Mouse (Mus musculus): ENCODE results near the gene Efna2. TPM values are rescaled to one million over a fixed set of nuclear protein-coding genes. Genes with fewer than 3 reads are reported as not detected.

The Efna2 gene
- polyA plus RNA-seq, 1 experiment from 2014 or later = 17.3 TPM

GRCm38 (mm10) chr10:80151211-80152034 lies 27.9 kb upstream of the Efna2 start:
- H3K9me3 ChIP-seq = no peaks in the 10 kb centered on the region
- H3K4me3 ChIP-seq = peak overlapping the region; percentile 81
- under 1% methylated on average over 26 of the region's 26 CpGs for WGBS
- H3K27ac ChIP-seq = peak overlapping the region; percentile 96
- peaks cover 42% of the 10 kb centered on the region for H3K36me3 ChIP-seq
- ATAC-seq (ENCODE audit: borderline replicate concordance, extremely low read depth, low FRiP score, low TSS enrichment) = no peak
- H3K27me3 ChIP-seq = no peaks in the 10 kb centered on the region
- peak overlapping the region; percentile 89 for H3K4me2 ChIP-seq
- H3K4me1 ChIP-seq = peaks cover 63% of the 10 kb centered on the region
- H3K9ac ChIP-seq = peak overlapping the region; percentile 98

- peak overlapping the region; percentile 89 for H3K4me2 ChIP-seq
- H3K9me3 ChIP-seq = no peaks in the 10 kb centered on the region
- H3K27me3 ChIP-seq = no peaks in the 10 kb centered on the region
- peak overlapping the region; percentile 81 for H3K4me3 ChIP-seq
- H3K36me3 ChIP-seq = peaks cover 50% of the 10 kb centered on the region
- H3K4me1 ChIP-seq = peaks cover 63% of the 10 kb centered on the region
- peak overlapping the region; percentile 96 for H3K27ac ChIP-seq
- ATAC-seq (ENCODE audit: borderline replicate concordance, extremely low read depth, low FRiP score, low TSS enrichment) = no peak
- 2% methylated on average over 15 of the region's 15 CpGs for WGBS
- H3K9ac ChIP-seq = peak overlapping the region; percentile 98
Observed at GRCm38 (mm10) chr10:80152071-80152872, 27.0 kb upstream of the Efna2 start.

- peak overlapping the region; percentile 81 for H3K4me3 ChIP-seq
- ATAC-seq (ENCODE audit: borderline replicate concordance, extremely low read depth, low FRiP score, low TSS enrichment) = no peak
- H3K9me3 ChIP-seq = no peaks in the 10 kb centered on the region
- peaks cover 63% of the 10 kb centered on the region for H3K4me1 ChIP-seq
- H3K4me2 ChIP-seq = peak overlapping the region; percentile 89
- peak overlapping the region; percentile 98 for H3K9ac ChIP-seq
- H3K27ac ChIP-seq = peak overlapping the region; percentile 96
- WGBS = 20% methylated on average over 3 of the region's 3 CpGs
- no peaks in the 10 kb centered on the region for H3K27me3 ChIP-seq
- H3K36me3 ChIP-seq = peaks cover 55% of the 10 kb centered on the region
Observed at GRCm38 (mm10) chr10:80152873-80153260, 26.4 kb upstream of the Efna2 start.

DNA sequence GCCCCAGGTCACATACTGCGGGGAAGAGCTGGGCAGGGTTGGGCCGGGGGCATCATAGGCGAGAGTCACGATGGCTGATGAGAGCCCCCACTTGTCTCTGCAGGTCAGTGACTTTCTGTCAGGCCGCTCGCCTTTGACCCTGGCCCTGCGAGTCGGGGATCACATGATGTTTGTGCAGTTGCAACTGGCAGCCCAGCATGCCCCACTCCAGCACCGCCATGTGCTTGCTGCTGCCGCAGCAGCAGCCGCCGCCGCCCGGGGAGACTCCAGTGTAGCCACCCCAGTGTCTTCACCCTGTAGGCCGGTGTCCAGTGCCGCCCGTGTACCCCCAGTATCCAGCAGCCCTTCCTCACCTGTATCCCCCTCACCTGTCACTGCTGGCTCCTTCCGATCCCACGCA lies 25.6 kb upstream of the Efna2 start:
- peaks cover 70% of the 10 kb centered on the region for H3K4me1 ChIP-seq
- 68% methylated on average over 19 of the region's 19 CpGs for WGBS
- H3K4me3 ChIP-seq = peak overlapping the region; percentile 9; the same call in 1 of the 2 replicates
- peak overlapping the region; percentile 89 for H3K4me2 ChIP-seq
- no peak for ATAC-seq (ENCODE audit: borderline replicate concordance, extremely low read depth, low FRiP score, low TSS enrichment)
- no peaks in the 10 kb centered on the region for H3K9me3 ChIP-seq
- H3K36me3 ChIP-seq = peaks cover 55% of the 10 kb centered on the region
- H3K27ac ChIP-seq = peak overlapping the region; percentile 96
- H3K9ac ChIP-seq = no peak overlapping the region
- H3K27me3 ChIP-seq = no peaks in the 10 kb centered on the region

DNA sequence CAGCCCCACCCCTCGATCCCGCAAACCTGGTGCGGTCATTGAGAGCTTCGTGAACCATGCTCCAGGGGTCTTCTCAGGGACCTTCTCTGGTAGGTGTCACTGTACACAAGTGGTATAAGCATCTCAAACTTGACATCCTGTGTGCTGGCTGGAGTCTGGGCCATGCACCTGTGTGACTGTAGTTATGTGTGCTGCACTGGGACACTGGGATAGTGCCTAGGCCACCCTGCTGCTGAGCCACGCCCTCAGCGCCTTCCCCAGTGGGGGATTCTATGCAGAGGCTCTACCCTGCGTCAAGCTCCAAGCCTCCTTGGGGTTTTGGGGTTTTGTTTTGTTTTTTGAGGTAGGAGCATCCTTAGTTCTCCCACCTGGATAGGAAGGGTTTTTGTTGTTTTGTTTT lies 24.9 kb upstream of the Efna2 start:
- Histone ChIP-seq H3K4me2 (no peak overlapping the region), H3K4me1 (peaks cover 76% of the 10 kb centered on the region), H3K4me3 (no peak overlapping the region), H3K27ac (0 out of 2 replicates have a peak overlapping the region, but pooled peaks have one; percentile 1), H3K36me3 (peaks cover 55% of the 10 kb centered on the region), H3K9ac (no peak overlapping the region), H3K9me3 (no peaks in the 10 kb centered on the region), H3K27me3 (no peaks in the 10 kb centered on the region)
- WGBS = 87% methylated on average over 7 of the region's 7 CpGs
- no peak for ATAC-seq (ENCODE audit: borderline replicate concordance, extremely low read depth, low FRiP score, low TSS enrichment)

DNA sequence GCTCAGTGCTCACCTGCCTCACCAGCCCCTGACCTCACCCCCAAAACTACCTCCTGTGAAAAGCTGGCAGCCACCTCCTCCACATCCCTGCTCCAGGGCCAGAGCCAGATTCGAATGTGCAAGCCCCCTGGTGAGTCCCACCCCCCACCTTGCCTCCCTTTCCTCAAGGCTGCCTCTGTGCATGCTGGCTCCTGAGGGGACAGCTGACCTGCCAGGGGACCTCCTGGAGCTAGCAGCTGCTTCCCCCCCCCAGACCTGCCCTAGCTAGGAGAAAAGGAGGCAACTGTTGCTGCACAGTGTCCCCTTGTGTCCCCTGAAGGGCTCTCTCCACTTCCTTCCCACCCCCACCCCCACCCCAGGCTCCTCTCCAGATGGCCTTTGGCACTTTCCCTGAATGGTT lies 24.0 kb upstream of the Efna2 start:
- WGBS = 45% methylated on average over 1 of the region's 1 CpGs

DNA sequence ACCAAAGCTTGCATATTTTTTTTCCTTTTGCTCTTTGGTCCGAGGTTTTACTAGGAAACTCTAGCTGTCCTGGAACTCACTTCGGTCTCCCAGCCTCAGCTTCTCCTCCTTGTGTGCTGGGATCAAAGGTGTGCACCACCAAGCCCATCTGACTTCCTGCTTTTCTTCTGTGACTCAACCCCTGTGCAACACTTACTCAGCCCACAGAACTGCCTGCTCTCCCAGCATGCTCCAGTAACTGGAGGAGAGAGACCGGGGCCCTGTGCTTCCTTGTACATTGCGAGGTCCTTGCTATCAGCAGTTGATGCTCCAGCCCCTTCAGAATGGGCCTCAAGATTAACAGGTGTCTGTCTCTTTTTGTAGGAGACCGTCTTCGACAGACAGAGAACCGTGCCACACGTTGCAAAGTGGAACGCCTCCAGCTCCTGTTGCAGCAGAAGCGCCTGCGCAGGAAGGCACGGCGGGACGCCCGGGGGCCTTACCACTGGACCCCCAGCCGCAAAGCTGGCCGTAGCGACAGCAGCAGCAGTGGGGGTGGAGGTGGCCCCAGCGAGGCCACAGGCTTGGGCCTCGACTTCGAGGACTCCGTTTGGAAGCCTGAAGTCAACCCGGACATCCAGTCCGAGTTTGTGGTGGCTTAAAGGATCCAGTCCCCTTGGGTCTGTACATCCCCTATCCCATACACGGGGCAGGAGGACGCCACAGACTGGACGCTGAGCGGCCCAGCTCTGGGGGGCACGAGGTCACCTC lies 23.1 kb upstream of the Efna2 start:
- Histone ChIP-seq H3K4me2 (peak overlapping the region; percentile 0; the same call in 1 of the 2 replicates), H3K36me3 (peaks cover 55% of the 10 kb centered on the region), H3K9ac (no peak overlapping the region), H3K9me3 (no peaks in the 10 kb centered on the region), H3K27ac (peak overlapping the region; percentile 99), H3K4me3 (no peak overlapping the region), H3K27me3 (no peaks in the 10 kb centered on the region), H3K4me1 (peaks cover 91% of the 10 kb centered on the region)
- 74% methylated on average over 29 of the region's 29 CpGs for WGBS
- no peak for ATAC-seq (ENCODE audit: borderline replicate concordance, extremely low read depth, low FRiP score, low TSS enrichment)

More for the DNA sequence above, 24.0 kb upstream of the Efna2 start:
- peaks cover 82% of the 10 kb centered on the region for H3K4me1 ChIP-seq
- no peaks in the 10 kb centered on the region for H3K27me3 ChIP-seq
- no peak overlapping the region for H3K9ac ChIP-seq
- no peaks in the 10 kb centered on the region for H3K9me3 ChIP-seq
- no peak overlapping the region for H3K4me3 ChIP-seq
- no peak overlapping the region for H3K27ac ChIP-seq
- ATAC-seq (ENCODE audit: borderline replicate concordance, extremely low read depth, low FRiP score, low TSS enrichment) = no peak
- peaks cover 55% of the 10 kb centered on the region for H3K36me3 ChIP-seq
- no peak overlapping the region for H3K4me2 ChIP-seq

- Histone ChIP-seq H3K4me1 (peaks cover 96% of the 10 kb centered on the region), H3K9me3 (no peaks in the 10 kb centered on the region), H3K36me3 (peaks cover 55% of the 10 kb centered on the region), H3K4me3 (no peak overlapping the region), H3K27me3 (no peaks in the 10 kb centered on the region), H3K4me2 (peak overlapping the region; percentile 0; the same call in 1 of the 2 replicates), H3K9ac (no peak overlapping the region), H3K27ac (peak overlapping the region; percentile 99)
- ATAC-seq (ENCODE audit: borderline replicate concordance, extremely low read depth, low FRiP score, low TSS enrichment) = no peak
- 37% methylated on average over 7 of the region's 7 CpGs for WGBS
Observed at GRCm38 (mm10) chr10:80156752-80157053, 22.6 kb upstream of the Efna2 start.

GRCm38 (mm10) chr10:80157141-80157929 lies 21.9 kb upstream of the Efna2 start:
- 55% methylated on average over 15 of the region's 15 CpGs for WGBS
- no peaks in the 10 kb centered on the region for H3K27me3 ChIP-seq
- peaks cover 54% of the 10 kb centered on the region for H3K36me3 ChIP-seq
- no peak overlapping the region for H3K4me3 ChIP-seq
- H3K9ac ChIP-seq = no peak overlapping the region
- no peaks in the 10 kb centered on the region for H3K9me3 ChIP-seq
- H3K27ac ChIP-seq = peak overlapping the region; percentile 99
- no peak for ATAC-seq (ENCODE audit: borderline replicate concordance, extremely low read depth, low FRiP score, low TSS enrichment)
- H3K4me1 ChIP-seq = peaks cover 96% of the 10 kb centered on the region
- H3K4me2 ChIP-seq = peak overlapping the region; percentile 9; the same call in 1 of the 2 replicates

- ATAC-seq (ENCODE audit: borderline replicate concordance, extremely low read depth, low FRiP score, low TSS enrichment) = no peak
- H3K9ac ChIP-seq = peak overlapping the region; percentile 25
- no peaks in the 10 kb centered on the region for H3K9me3 ChIP-seq
- peaks cover 95% of the 10 kb centered on the region for H3K4me1 ChIP-seq
- WGBS = 9% methylated on average over 18 of the region's 18 CpGs
- peaks cover 43% of the 10 kb centered on the region for H3K36me3 ChIP-seq
- 0 out of 2 replicates have a peak overlapping the region, but pooled peaks have one; percentile 44 for H3K4me3 ChIP-seq
- H3K4me2 ChIP-seq = peak overlapping the region; percentile 81
- H3K27ac ChIP-seq = peak overlapping the region; percentile 99
- no peaks in the 10 kb centered on the region for H3K27me3 ChIP-seq
Observed at GRCm38 (mm10) chr10:80158307-80158986, 20.8 kb upstream of the Efna2 start.

All from lung, embryonic 15.5 days (tissue).